Mouse (Mus musculus): ENCODE results near the gene Lrrc39.
"Not testable (repeated sequence)": the region's sequence is repeated elsewhere in the genome, so short reads cannot be mapped to it uniquely, and the experiment has no call there.

The Lrrc39 gene

GRCm38 (mm10) chr3:116562408-116563094, at the start of gene Lrrc39:
Gene Lrrc39 (plus strand): TSS chr3:116562973.
- no peak for DNase-seq

GRCm38 (mm10) chr3:116520141-116520761, 42.5 kb upstream of the Lrrc39 start:
- no peak for DNase-seq

DNA sequence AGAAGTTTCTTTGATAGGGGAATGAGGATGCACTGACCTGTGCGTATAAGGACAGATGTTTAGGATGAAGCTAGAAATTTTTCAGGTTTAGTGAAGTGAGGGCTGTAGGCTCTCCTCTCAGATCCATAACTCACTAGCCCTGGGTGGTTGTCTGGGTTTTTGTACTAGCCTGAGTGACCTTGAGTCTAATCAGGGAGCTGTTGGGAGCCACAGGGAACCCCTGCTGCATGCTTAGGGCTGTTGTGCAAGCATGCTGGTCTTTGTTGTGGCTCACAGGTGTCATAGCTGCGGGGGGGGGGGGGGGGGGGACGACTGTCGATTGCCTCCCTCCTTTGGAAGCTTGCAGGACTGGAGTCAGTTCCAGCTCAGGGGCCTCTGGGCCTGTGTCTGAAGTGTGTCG, 33.0 kb upstream of the Lrrc39 start:
- no peak for DNase-seq

- DNase-seq = no peak
These were observed 31.9 kb upstream of the Lrrc39 start for GRCm38 (mm10) chr3:116530826-116531225.

- no peak for DNase-seq
These were observed 26.2 kb upstream of the Lrrc39 start for GRCm38 (mm10) chr3:116536428-116537199.

DNA sequence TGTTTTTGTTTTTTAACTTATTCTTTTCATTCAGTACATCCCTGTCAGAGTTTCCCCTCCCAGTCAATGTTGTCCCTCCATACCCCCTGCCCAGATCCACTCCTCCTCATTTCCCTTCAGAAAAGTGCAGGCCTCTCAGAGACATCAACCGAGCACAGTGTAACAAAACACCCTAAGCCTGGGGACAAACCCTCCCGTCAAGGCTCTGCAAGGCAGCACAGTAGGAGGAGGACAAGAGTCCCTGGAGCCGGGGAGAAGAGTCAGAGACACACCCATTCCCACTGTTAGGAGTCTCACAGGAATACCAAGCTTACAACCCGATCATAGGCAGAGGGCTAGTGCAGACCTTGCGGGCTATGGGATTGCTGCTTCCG, 25.6 kb upstream of the Lrrc39 start:
- no peak for DNase-seq

- no peak for DNase-seq
These were observed 20.7 kb upstream of the Lrrc39 start for GRCm38 (mm10) chr3:116542070-116542469.

- DNase-seq = no peak
These were observed 20.2 kb upstream of the Lrrc39 start for GRCm38 (mm10) chr3:116542532-116542931.

DNA sequence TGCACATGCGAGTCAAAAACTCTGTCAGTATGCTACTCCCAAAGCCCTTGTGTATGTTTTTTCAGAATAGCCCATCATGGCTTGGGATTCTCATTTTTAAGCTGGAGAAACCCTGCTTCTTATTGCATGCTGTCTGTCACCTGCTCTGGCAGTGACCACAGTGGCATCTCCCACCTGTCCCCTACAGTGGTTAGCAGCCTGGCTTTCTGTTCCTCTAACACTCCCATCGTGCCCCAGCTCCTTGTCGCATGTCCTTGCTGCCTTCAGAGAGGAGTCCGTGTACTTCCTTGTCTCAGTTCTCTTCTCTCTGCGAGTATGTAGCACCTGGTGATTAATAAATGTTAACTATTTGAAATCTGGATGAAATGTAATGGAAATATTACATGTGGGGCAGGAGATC, 15.3 kb upstream of the Lrrc39 start:
- no peak for DNase-seq

GRCm38 (mm10) chr3:116551362-116551761, 11.4 kb upstream of the Lrrc39 start:
- DNase-seq = no peak

- DNase-seq = not testable (repeated sequence)
These were observed 1.5 kb upstream of the Lrrc39 start for GRCm38 (mm10) chr3:116561315-116561714.

DNA sequence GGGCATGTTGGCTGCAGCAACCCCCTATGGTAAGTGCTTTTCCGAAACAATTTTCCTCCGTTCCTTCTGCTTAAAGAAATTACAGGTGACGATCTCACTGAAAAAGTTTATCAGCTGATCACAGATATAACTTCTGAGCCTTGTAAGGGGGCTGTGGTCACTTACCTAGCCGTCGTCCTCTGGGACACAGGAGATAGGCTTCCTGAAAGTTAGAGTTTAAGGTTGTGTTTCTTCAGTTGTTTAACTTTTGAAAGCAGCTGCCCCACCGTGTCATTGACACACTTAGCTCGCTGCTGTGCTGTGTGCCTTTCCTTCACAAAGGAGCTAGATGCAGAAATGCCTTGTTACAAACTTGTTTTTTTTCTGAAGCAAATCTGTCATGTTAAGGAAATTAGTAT, 321 bp downstream of the Lrrc39 start:
- no peak for DNase-seq

DNA sequence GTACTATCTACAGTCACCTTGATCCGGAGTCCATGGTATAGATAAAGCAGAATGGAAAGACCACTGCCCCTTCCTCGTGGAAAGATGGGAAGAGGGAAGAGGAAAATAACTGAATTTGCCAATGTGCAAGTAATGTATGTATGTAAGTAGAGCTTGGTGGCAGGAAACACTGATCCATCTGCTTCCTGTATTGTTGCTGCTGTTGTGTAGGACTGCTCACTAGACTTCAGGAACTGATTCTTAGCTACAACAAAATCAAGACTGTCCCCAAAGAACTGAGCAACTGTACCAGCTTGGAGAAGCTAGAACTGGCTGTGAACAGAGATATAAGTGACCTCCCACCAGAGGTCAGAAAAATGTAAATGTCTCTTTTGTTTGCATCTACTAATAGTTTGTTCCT, 7.9 kb downstream of the Lrrc39 start:
- no peak for DNase-seq

- no peak for DNase-seq
These were observed 14.5 kb downstream of the Lrrc39 start for GRCm38 (mm10) chr3:116577286-116577685.

DNA sequence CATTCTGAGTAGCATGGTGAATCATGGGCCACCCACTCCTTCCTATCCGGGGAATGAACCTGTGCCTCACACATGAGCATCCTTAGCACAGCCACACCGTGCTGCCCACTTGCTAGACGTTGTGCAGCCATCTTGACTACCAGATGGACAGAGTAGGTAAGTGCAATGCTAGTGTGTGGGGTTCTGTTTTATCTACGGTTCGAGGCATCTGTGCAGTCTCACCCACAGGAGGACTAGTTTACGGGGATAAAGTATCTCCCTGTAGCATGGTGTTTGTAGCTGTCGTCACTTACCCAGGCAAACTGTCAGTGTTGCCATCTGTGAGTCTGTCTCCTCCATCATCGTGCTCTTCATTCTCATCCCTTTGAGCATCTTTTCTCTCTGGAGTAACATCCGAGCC, 19.4 kb downstream of the Lrrc39 start:
- no peak for DNase-seq

- DNase-seq = no peak
These were observed 31.4 kb downstream of the Lrrc39 start for GRCm38 (mm10) chr3:116594076-116594727.

DNA sequence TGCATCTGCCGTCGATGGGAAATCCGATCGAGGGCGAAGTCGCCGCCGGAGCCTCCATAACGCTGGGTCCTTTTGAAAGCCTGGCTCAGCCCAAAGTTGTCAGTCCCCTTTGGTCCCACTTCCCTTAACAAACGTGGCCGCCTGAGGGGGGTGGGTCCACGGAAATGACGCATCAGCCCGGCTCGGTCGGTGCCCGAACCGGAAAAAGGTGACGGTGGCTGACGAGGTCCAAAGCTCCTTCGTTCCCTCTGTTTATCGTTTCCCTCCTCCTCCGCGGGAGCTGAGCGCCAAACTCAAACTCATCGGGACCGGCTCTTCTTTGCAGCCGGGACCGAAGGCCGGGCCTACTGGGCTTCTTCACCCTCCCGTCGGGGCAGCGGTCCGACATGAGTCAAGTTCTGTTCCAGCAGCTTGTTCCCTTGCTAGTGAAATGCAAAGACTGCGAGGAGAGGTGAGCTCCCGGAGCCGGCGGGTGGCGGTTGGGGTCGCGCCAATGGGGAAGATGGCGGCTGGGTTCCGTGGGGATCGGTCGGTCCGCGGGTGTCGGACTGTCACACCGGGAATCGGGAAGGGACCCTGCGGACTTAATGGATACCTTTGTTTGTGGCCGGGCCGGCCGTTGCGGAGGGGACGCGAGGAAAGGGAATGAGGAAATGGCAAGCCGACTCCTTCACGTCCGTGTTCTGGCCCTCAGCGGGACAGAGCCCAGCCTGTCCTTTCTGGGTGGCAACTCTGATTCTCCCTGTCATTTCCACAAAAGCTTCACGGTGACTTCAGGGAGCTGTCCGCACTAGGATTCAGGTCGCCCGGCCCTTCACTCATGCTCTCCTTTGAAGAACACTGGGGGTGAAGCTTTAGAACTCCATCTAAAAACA, 32.2 kb downstream of the Lrrc39 start, which contains the start of gene Sass6:
Gene Sass6, plus strand, starts transcription at position 255 of the 875 bp plus-strand sequence.
- peak; percentile 99 for DNase-seq

GRCm38 (mm10) chr3:116595603-116595991, 32.8 kb downstream of the Lrrc39 start:
- DNase-seq = no peak

- no peak for DNase-seq
These were observed 36.9 kb downstream of the Lrrc39 start for GRCm38 (mm10) chr3:116599705-116600104.

DNA sequence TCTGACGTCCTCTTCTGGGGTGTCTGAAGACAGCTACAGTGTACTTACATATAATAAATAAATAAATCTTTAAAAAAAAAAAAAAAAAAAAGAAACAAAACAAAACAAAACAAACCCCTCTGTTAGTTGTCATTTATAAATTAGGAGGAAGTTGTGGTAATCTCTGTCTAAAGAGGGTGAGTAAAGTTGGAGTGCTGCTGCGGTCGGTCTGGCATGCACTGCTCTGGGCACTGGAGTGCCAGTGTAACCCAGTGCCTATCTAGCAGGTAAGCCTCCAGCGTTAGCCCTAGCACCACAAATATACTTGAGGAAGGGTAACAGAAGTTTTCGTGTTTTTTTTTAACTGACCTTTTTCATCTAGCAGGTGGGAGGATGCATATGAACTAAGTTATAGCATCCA, 38.2 kb downstream of the Lrrc39 start:
- no peak for DNase-seq

DNA sequence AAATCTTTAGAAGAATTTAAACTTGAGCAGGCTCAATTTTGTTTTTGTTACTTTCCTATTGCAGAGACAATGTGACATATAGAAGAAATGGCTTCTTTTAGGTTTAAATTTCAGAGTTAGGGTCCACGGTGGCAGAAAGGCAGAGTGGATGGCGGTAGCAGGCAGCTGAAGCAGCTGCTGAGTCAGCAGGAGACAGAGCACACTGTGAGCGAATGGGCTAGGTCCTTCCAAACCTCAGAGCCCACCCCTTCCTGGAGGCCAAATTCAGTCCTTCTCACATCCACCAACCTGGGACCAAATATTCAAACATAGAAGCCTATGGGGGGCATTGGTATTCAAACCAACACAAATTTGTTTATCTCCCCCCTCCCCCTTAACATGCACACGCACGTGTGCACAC, 39.0 kb downstream of the Lrrc39 start:
- DNase-seq = no peak

DNA sequence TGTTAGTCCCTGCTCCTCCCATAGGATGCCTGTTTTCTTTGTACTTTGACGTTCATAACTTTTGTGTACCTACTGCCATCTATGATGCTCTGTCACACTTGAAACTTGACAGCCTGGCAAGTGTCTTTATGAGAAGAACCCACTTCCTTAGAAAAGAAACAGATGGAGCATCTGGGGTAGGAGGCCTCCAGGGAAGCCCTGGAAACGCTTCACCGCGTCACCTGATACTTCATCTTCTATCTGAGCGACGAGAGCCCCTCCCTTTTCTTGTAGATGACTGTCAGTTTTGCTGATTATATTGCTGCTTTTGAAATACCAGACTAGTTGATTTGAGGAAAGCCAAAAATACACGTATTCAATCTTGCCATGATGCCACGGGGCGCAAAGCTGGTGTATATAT, 41.8 kb downstream of the Lrrc39 start:
- no peak for DNase-seq
